Mouse (Mus musculus) megakaryocyte, embryonic 14.5 days (primary cell): ENCODE results near the gene Cst11. TPM values are rescaled to one million over a fixed set of nuclear protein-coding genes. Genes with fewer than 3 reads are reported as not detected.
"Not testable (repeated sequence)": the region's sequence is repeated elsewhere in the genome, so short reads cannot be mapped to it uniquely, and the experiment has no call there.

ENCODE experiments used
- H3K27me3 ChIP-seq: replicated peaks from 2 replicates; pipeline ENCODE3; 2012; ENCODE audit warnings: inconsistent platforms
- H3K36me3 ChIP-seq: replicated peaks from 2 replicates; pipeline ENCODE3; 2012; ENCODE audit warnings: low read length, inconsistent platforms, mixed read lengths
- H3K4me1 ChIP-seq: 2 replicates; pipeline ENCODE4 v1.6.1; 2012; ENCODE audit warnings: inconsistent platforms
- H3K4me3 ChIP-seq: replicated peaks from 2 replicates; pipeline ENCODE3; 2012; ENCODE audit warnings: moderate library complexity, mild to moderate bottlenecking, inconsistent platforms
- H3K9me3 ChIP-seq: 2 replicates; pipeline ENCODE4 v1.6.1; 2012; ENCODE audit warnings: inconsistent platforms
- FLI1 ChIP-seq: IDR thresholded peaks from 2 replicates; pipeline ENCODE4 v1.6.1; 2012; ENCODE audit warnings: low read length, inconsistent platforms, mixed read lengths
- GATA1 ChIP-seq: IDR thresholded peaks from 3 replicates; pipeline ENCODE4 v1.6.1; 2012; ENCODE audit warnings: mixed read lengths, low read length, inconsistent platforms, borderline replicate concordance
- polyA plus RNA-seq: library from polyadenylated mRNA; stranded (reverse); fragments of >175 nt; gene quantifications from 2 replicates; pipeline ENCODE4 v1.2.3, GENCODE M21; 2012; ENCODE audit warnings: low replicate concordance; ENCODE audit not compliant: insufficient read depth

The Cst11 gene
- polyA plus RNA-seq = not detected in 2 replicates

- not testable (repeated sequence) for H3K4me3 ChIP-seq, H3K4me1 ChIP-seq, H3K36me3 ChIP-seq, H3K9me3 ChIP-seq, H3K27me3 ChIP-seq
Measured at GRCm38 (mm10) chr2:148771397-148771796, at the start of gene Cst11. Gene Cst11 (minus strand): TSS chr2:148771497.

GRCm38 (mm10) chr2:148819909-148820308 is 48.6 kb upstream of the Cst11 start, which contains the start of gene Cst13:
Gene Cst13 (plus strand): TSS chr2:148820081.
- Histone ChIP-seq H3K4me3 (no peak within 1 kb of the TSS), H3K4me1 (no peaks in the 10 kb centered on the region), H3K27me3 (no peaks in the 10 kb centered on the region), H3K9me3 (no peaks in the 10 kb centered on the region), H3K36me3 (no peaks in the 10 kb centered on the region)
- no peak for TF ChIP-seq FLI1
- TF ChIP-seq GATA1 = no peak

- Histone ChIP-seq H3K36me3 (no peaks in the 10 kb centered on the region), H3K27me3 (no peaks in the 10 kb centered on the region), H3K9me3 (no peaks in the 10 kb centered on the region), H3K4me3 (no peak overlapping the region), H3K4me1 (no peaks in the 10 kb centered on the region)
- TF ChIP-seq FLI1 (no peak), GATA1 (no peak)
Measured at GRCm38 (mm10) chr2:148806696-148807095, 35.4 kb upstream of the Cst11 start.

- Histone ChIP-seq H3K9me3 (no peaks in the 10 kb centered on the region), H3K36me3 (no peaks in the 10 kb centered on the region), H3K27me3 (no peaks in the 10 kb centered on the region), H3K4me1 (no peaks in the 10 kb centered on the region), H3K4me3 (no peak overlapping the region)
- no peak for TF ChIP-seq GATA1
- no peak for TF ChIP-seq FLI1
Measured at GRCm38 (mm10) chr2:148801491-148801921, 30.2 kb upstream of the Cst11 start.

GRCm38 (mm10) chr2:148798485-148798884 is 27.2 kb upstream of the Cst11 start, which contains the start of gene Cst8:
Gene Cst8 (plus strand): TSS chr2:148798785.
- no peaks in the 10 kb centered on the region for H3K4me1 ChIP-seq
- H3K27me3 ChIP-seq = no peaks in the 10 kb centered on the region
- no peaks in the 10 kb centered on the region for H3K36me3 ChIP-seq
- no peak within 1 kb of the TSS for H3K4me3 ChIP-seq
- H3K9me3 ChIP-seq = no peaks in the 10 kb centered on the region
- TF ChIP-seq GATA1 (no peak), FLI1 (no peak)

- Histone ChIP-seq H3K9me3 (peaks cover 15% of the 10 kb centered on the region; the same call in 1 of the 2 replicates), H3K4me1 (no peaks in the 10 kb centered on the region), H3K36me3 (no peaks in the 10 kb centered on the region), H3K4me3 (no peak within 1 kb of the TSS), H3K27me3 (no peaks in the 10 kb centered on the region)
- no peak for TF ChIP-seq GATA1
- TF ChIP-seq FLI1 = no peak
Measured at GRCm38 (mm10) chr2:148789142-148789541, 17.8 kb upstream of the Cst11 start, which contains the start of gene Cst12. Gene Cst12 (plus strand): TSS chr2:148789361.

- H3K9me3 ChIP-seq = no peaks in the 10 kb centered on the region
- no peaks in the 10 kb centered on the region for H3K36me3 ChIP-seq
- H3K4me3 ChIP-seq = no peak within 1 kb of the TSS
- TF ChIP-seq GATA1 (no peak), FLI1 (no peak)
- peaks cover 1% of the 10 kb centered on the region; the same call in 1 of the 2 replicates for H3K4me1 ChIP-seq
- no peaks in the 10 kb centered on the region for H3K27me3 ChIP-seq
Measured at GRCm38 (mm10) chr2:148781709-148782108, 10.4 kb upstream of the Cst11 start, which contains the start of gene 8030411F24Rik. Gene 8030411F24Rik (plus strand): TSS chr2:148782009.

- no peaks in the 10 kb centered on the region for H3K9me3 ChIP-seq
- no peaks in the 10 kb centered on the region for H3K4me1 ChIP-seq
- no peak overlapping the region for H3K4me3 ChIP-seq
- H3K36me3 ChIP-seq = no peaks in the 10 kb centered on the region
- no peaks in the 10 kb centered on the region for H3K27me3 ChIP-seq
- TF ChIP-seq GATA1 = no peak
- TF ChIP-seq FLI1 = no peak
Measured at GRCm38 (mm10) chr2:148763648-148764388, 7.5 kb downstream of the Cst11 start.

- H3K36me3 ChIP-seq = no peaks in the 10 kb centered on the region
- H3K27me3 ChIP-seq = peaks cover 9% of the 10 kb centered on the region
- TF ChIP-seq GATA1 (no peak), FLI1 (no peak)
- no peaks in the 10 kb centered on the region for H3K9me3 ChIP-seq
- H3K4me3 ChIP-seq = peak overlapping the region; percentile 7
- peaks cover 28% of the 10 kb centered on the region for H3K4me1 ChIP-seq
Measured at GRCm38 (mm10) chr2:148754310-148754846, 16.9 kb downstream of the Cst11 start.
